In genomic region chr19:8722907-8723573, GRCm38 (mm10) we compare ENCODE assay signal across 8 mouse cellular contexts. TPM values are rescaled to one million over a fixed set of nuclear protein-coding genes. Genes with fewer than 3 reads are reported as not detected.
DNase-seq lines count a peak whose midpoint lies in the region; ATAC-seq lines count a peak whose summit lies in the region.

Gene Slc3a2, minus strand, starts transcription at chr19:8723369.

- intact Hi-C loops in heart, postnatal 14 days (cut with DNase I) = loop anchor here (10.0 kb wide), 1 partner anchor 382 kb away; no protein-coding TSS in a partner anchor

- ATAC-seq in forebrain, embryonic 14.5 days = peak; percentile 98
- peak; percentile 97 for ATAC-seq in neural tube, embryonic 15.5 days (ENCODE audit: low FRiP score)

- peak; percentile 99 for DNase-seq in ES-CJ7 (ENCODE audit: low read depth, low spot score)
- DNase-seq in cerebellum, adult 11 months = peak; percentile 96
- DNase-seq in forebrain, embryonic 14.5 days (ENCODE audit: low spot score) = peak; percentile 100
- DNase-seq in heart, postnatal 14 days = peak; percentile 93 to 94
- peak; percentile 97 for DNase-seq in layer of hippocampus, adult 11-12 months (ENCODE audit: low spot score)
- peak; percentile 98 for DNase-seq in lung, adult 18-20 months
- DNase-seq in testis, postnatal 14 days (ENCODE audit: low spot score) = peak; percentile 96

- peak within 1 kb of the TSS; percentile 63 for H3K4me3 ChIP-seq in forebrain, embryonic 14.5 days (ENCODE audit: low read depth, low read length)
- H3K4me3 ChIP-seq in neural tube, embryonic 15.5 days (replicated peaks) = peak within 1 kb of the TSS; percentile 70

- peaks cover 32% of the 10 kb centered on the region for H3K36me3 ChIP-seq in forebrain, embryonic 14.5 days (ENCODE audit: control insufficient read depth, insufficient read depth, low read length)
- peaks cover 26% of the 10 kb centered on the region for H3K36me3 ChIP-seq in neural tube, embryonic 15.5 days

- no peaks in the 10 kb centered on the region for H3K27me3 ChIP-seq in forebrain, embryonic 14.5 days (replicated peaks; ENCODE audit: control insufficient read depth, insufficient read depth, low read length)
- H3K27me3 ChIP-seq in neural tube, embryonic 15.5 days (replicated peaks) = no peaks in the 10 kb centered on the region

- H3K9ac ChIP-seq in forebrain, embryonic 14.5 days (ENCODE audit: low read length) = peak within 1 kb of the TSS; percentile 97
- H3K9ac ChIP-seq in neural tube, embryonic 15.5 days (replicated peaks) = peak within 1 kb of the TSS; percentile 89

- under 1% methylated on average over 50 of the region's 50 CpGs for WGBS in forebrain, embryonic 14.5 days
- WGBS in neural tube, embryonic 15.5 days = under 1% methylated on average over 50 of the region's 50 CpGs

- peak within 1 kb of the TSS; percentile 93 for H3K27ac ChIP-seq in forebrain, embryonic 14.5 days (ENCODE audit: low read depth, low read length)
- peak within 1 kb of the TSS; percentile 96 for H3K27ac ChIP-seq in neural tube, embryonic 15.5 days (replicated peaks)

- H3K4me2 ChIP-seq in forebrain, embryonic 14.5 days (ENCODE audit: low read length) = peak within 1 kb of the TSS; percentile 83
- peak within 1 kb of the TSS; percentile 67 for H3K4me2 ChIP-seq in neural tube, embryonic 15.5 days

- no peaks in the 10 kb centered on the region for H3K9me3 ChIP-seq in forebrain, embryonic 14.5 days (replicated peaks; ENCODE audit: control insufficient read depth, low read length)
- no peaks in the 10 kb centered on the region for H3K9me3 ChIP-seq in neural tube, embryonic 15.5 days (replicated peaks)

- H3K4me1 ChIP-seq in forebrain, embryonic 14.5 days (ENCODE audit: control insufficient read depth, insufficient read depth, low read length) = peaks cover 21% of the 10 kb centered on the region
- peaks cover 39% of the 10 kb centered on the region for H3K4me1 ChIP-seq in neural tube, embryonic 15.5 days

RNA-seq across cellular contexts. Expression of gene Slc3a2, which starts in this region (rescaled TPM):
- polyA plus RNA-seq in forebrain, embryonic 14.5 days (2014; fragmentation: Nextera tagmentation; extraction: Ambion mirVana) = 179 and 200 TPM in 2 replicates
- 10 to 100 TPM; 39.8 to 50.9 TPM for total RNA-seq in heart, postnatal 14 days (2021)
- 158 and 159 TPM in 2 replicates for polyA plus RNA-seq in neural tube, embryonic 15.5 days (2015; fragmentation: Nextera tagmentation; extraction: Ambion mirVana)

Comparison
In these comparisons a context has a peak if more than half of its experiments do, and no peak if none do; other contexts are left out.
1. Peak in every context shown above with its lines: DNase-seq, ATAC-seq, H3K4me3 ChIP-seq and H3K27ac ChIP-seq.